Comparison of ENCODE assay signal across 7 mouse cellular contexts in the genomic region with DNA sequence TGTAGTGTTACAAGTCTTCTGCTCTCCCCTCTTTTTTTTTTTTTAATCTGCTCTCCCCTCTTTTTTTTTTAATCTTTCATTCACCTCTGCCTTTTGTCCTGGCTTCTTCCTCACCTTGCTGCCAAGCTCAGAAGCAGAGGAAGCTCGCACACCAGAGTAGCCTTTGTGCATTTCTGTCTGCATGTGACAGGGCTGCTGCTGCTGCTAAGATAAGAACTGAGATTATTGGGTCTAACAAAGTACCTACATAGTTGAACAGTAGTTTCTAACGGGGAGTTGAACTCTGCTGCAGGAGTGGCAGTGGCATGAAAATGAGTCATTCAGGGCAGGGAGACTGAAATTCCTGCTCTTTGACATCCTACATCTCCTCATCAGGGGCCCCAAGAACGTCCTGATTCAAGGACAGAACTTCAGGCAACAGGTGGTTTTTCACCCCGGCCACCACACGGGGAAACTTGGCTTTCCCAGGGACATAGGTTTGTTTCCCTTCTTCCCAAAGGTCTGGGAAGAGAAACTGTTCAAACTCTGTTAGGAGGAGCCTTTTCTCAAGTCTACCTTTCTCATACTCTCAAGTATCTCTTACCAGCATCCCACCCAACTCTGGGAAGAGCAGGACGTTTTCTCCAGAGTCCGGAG. TPM values are rescaled to one million over a fixed set of nuclear protein-coding genes. Genes with fewer than 3 reads are reported as not detected.
DNase-seq lines count a peak whose midpoint lies in the region; ATAC-seq lines count a peak whose summit lies in the region.

No protein-coding gene starts in this region.

- H3K36me3 ChIP-seq in megakaryocyte, embryonic 14.5 days (replicated peaks; ENCODE audit: low read length): no peaks in the 10 kb centered on the region
- H3K36me3 ChIP-seq in hindbrain, embryonic 12.5 days: no peaks in the 10 kb centered on the region
- H3K36me3 ChIP-seq in midbrain, embryonic 16.5 days (ENCODE audit: control insufficient read depth, insufficient read depth, low read length): no peaks in the 10 kb centered on the region

- no peaks in the 10 kb centered on the region for H3K9me3 ChIP-seq in megakaryocyte, embryonic 14.5 days
- no peaks in the 10 kb centered on the region for H3K9me3 ChIP-seq in hindbrain, embryonic 12.5 days (replicated peaks)
- no peaks in the 10 kb centered on the region for H3K9me3 ChIP-seq in midbrain, embryonic 16.5 days (replicated peaks; ENCODE audit: control insufficient read depth, low read length, poor library complexity, severe bottlenecking)

- intact Hi-C loops in gastrocnemius, postnatal 14 days (cut with DNase I; ENCODE audit: low total_unique reads): loop anchor here (10.0 kb wide), 1 partner anchor 106 kb away; no protein-coding TSS in a partner anchor

- ATAC-seq in megakaryocyte, adult 5-6 weeks (ENCODE audit: poor library complexity, severe bottlenecking): no peak
- ATAC-seq in hindbrain, embryonic 12.5 days (ENCODE audit: low FRiP score): no peak
- ATAC-seq in midbrain, embryonic 16.5 days: no peak

- H3K27me3 ChIP-seq in megakaryocyte, embryonic 14.5 days (replicated peaks): peaks cover 5% of the 10 kb centered on the region
- H3K27me3 ChIP-seq in hindbrain, embryonic 12.5 days: no peaks in the 10 kb centered on the region
- H3K27me3 ChIP-seq in midbrain, embryonic 16.5 days (ENCODE audit: control insufficient read depth, insufficient read depth, low read depth, low read length): no peaks in the 10 kb centered on the region

- peak overlapping the region; percentile 72 for H3K4me2 ChIP-seq in hindbrain, embryonic 12.5 days (replicated peaks)
- H3K4me2 ChIP-seq in midbrain, embryonic 16.5 days (ENCODE audit: low read length): peak overlapping the region; percentile 82

- peaks cover 37% of the 10 kb centered on the region for H3K4me1 ChIP-seq in megakaryocyte, embryonic 14.5 days
- H3K4me1 ChIP-seq in hindbrain, embryonic 12.5 days: peaks cover 25% of the 10 kb centered on the region
- peaks cover 16% of the 10 kb centered on the region for H3K4me1 ChIP-seq in midbrain, embryonic 16.5 days (ENCODE audit: control insufficient read depth, insufficient read depth, low read length)

- DNase-seq in cerebellum, adult 9-10 months: peak; percentile 61
- no peak for DNase-seq in spleen, adult 12 weeks (ENCODE audit: low spot score)
- no peak for DNase-seq in gastrocnemius, postnatal 14 days

- peak overlapping the region; percentile 99 for H3K27ac ChIP-seq in hindbrain, embryonic 12.5 days
- peak overlapping the region; percentile 98 for H3K27ac ChIP-seq in midbrain, embryonic 16.5 days (ENCODE audit: low read length)

- peak overlapping the region; percentile 99 for H3K4me3 ChIP-seq in megakaryocyte, embryonic 14.5 days (replicated peaks)
- peak overlapping the region; percentile 93 for H3K4me3 ChIP-seq in hindbrain, embryonic 12.5 days
- H3K4me3 ChIP-seq in midbrain, embryonic 16.5 days (ENCODE audit: low read depth, low read length): peak overlapping the region; percentile 85

- WGBS in hindbrain, embryonic 12.5 days: 4% methylated on average over 7 of the region's 7 CpGs
- WGBS in midbrain, embryonic 16.5 days: 3% methylated on average over 7 of the region's 7 CpGs

- H3K9ac ChIP-seq in hindbrain, embryonic 12.5 days: peak overlapping the region; percentile 94
- H3K9ac ChIP-seq in midbrain, embryonic 16.5 days (ENCODE audit: low read depth, low read length): peak overlapping the region; percentile 99

RNA-seq across cellular contexts. Expression of a gene that starts 17.2 kb away (rescaled TPM):
- polyA plus RNA-seq in megakaryocyte, embryonic 14.5 days (2012; ENCODE audit: insufficient read depth, low replicate concordance): 0.84 and 0.94 TPM in 2 replicates
- 12.9 and 13.0 TPM in 2 replicates for total RNA-seq in megakaryocyte, adult 5-6 weeks (2015)
- total RNA-seq in megakaryocyte, adult 5-6 weeks (2017): 6.1 and 6.5 TPM in 2 replicates
- 27.1 and 27.5 TPM in 2 replicates for polyA plus RNA-seq in hindbrain, embryonic 12.5 days (2016; fragmentation: Nextera tagmentation; extraction: Ambion mirVana)
- 17.2 and 19.6 TPM in 2 replicates for polyA plus RNA-seq in midbrain, embryonic 16.5 days (2015; fragmentation: Nextera tagmentation; extraction: Ambion mirVana)
- 10 to 100 TPM; 17.2 to 22.3 TPM for total RNA-seq in gastrocnemius, postnatal 14 days (2021)
